Mouse (Mus musculus): Measurements from ENCODE around the gene Grm6. TPM values are rescaled to one million over a fixed set of nuclear protein-coding genes. Genes with fewer than 3 reads are reported as not detected.

Gene Grm6
- polyA plus RNA-seq, 1 experiment from 2014 or later: not detected

Other genes with a start within 250 kb of the Grm6 start
- gene Adamts2, start 248.6 kb upstream of the Grm6 start, polyA plus RNA-seq (2015; fragmentation: Nextera tagmentation; extraction: Ambion mirVana): 5.5 and 5.9 TPM in 2 replicates
- gene Zfp354c, start 23.0 kb upstream of the Grm6 start, polyA plus RNA-seq (2015; fragmentation: Nextera tagmentation; extraction: Ambion mirVana): 52.6 and 54.8 TPM in 2 replicates
- gene Zfp879, start 9.1 kb upstream of the Grm6 start, polyA plus RNA-seq (2015; fragmentation: Nextera tagmentation; extraction: Ambion mirVana): 1.2 and 2.0 TPM in 2 replicates
- 9.5 and 11.3 TPM in 2 replicates for gene Zfp454, start 37.0 kb downstream of the Grm6 start, polyA plus RNA-seq (2015; fragmentation: Nextera tagmentation; extraction: Ambion mirVana)
- 41.5 and 46.0 TPM in 2 replicates for gene Zfp2, start 65.5 kb downstream of the Grm6 start, polyA plus RNA-seq (2015; fragmentation: Nextera tagmentation; extraction: Ambion mirVana)
- gene Zfp354b, start 80.9 kb downstream of the Grm6 start, polyA plus RNA-seq (2015; fragmentation: Nextera tagmentation; extraction: Ambion mirVana): 3.5 and 4.3 TPM in 2 replicates
- gene 4933414I15Rik, start 93.1 kb downstream of the Grm6 start, polyA plus RNA-seq (2015; fragmentation: Nextera tagmentation; extraction: Ambion mirVana): not detected in 2 replicates
- gene Prop1, start 103.1 kb downstream of the Grm6 start, polyA plus RNA-seq (2015; fragmentation: Nextera tagmentation; extraction: Ambion mirVana): not detected in 2 replicates
- not detected in 2 replicates for gene Olfr1378, start 115.8 kb downstream of the Grm6 start, polyA plus RNA-seq (2015; fragmentation: Nextera tagmentation; extraction: Ambion mirVana)
- not detected in 2 replicates for gene Olfr1377, start 131.3 kb downstream of the Grm6 start, polyA plus RNA-seq (2015; fragmentation: Nextera tagmentation; extraction: Ambion mirVana)
- gene Olfr51, start 152.9 kb downstream of the Grm6 start, polyA plus RNA-seq (2015; fragmentation: Nextera tagmentation; extraction: Ambion mirVana): not detected in 2 replicates
- gene Olfr54, start 163.6 kb downstream of the Grm6 start, polyA plus RNA-seq (2015; fragmentation: Nextera tagmentation; extraction: Ambion mirVana): not detected in 2 replicates
- not detected in 2 replicates for gene Olfr1375, start 197.4 kb downstream of the Grm6 start, polyA plus RNA-seq (2015; fragmentation: Nextera tagmentation; extraction: Ambion mirVana)
- gene Zfp354a, start 208.6 kb downstream of the Grm6 start, polyA plus RNA-seq (2015; fragmentation: Nextera tagmentation; extraction: Ambion mirVana): 11.5 and 11.9 TPM in 2 replicates